Mouse (Mus musculus) lung, adult 2 months (tissue): ENCODE results near the gene Sergef. TPM values are rescaled to one million over a fixed set of nuclear protein-coding genes. Genes with fewer than 3 reads are reported as not detected.

Experiments
- DNase-seq: peaks from one replicate; pipeline ENCODE4 v3.0.0; 2022
- H3K4me1 ChIP-seq: fragments of 200-500 bp; 2 replicates; pipeline ENCODE4 v1.6.1; 2011; ENCODE audit warnings: low read length; ENCODE audit not compliant: control insufficient read depth, insufficient read depth
- H3K4me3 ChIP-seq: fragments of 200-500 bp; replicated peaks from 2 replicates; pipeline ENCODE3; 2011; ENCODE audit warnings: low read depth, mild to moderate bottlenecking, control low read depth, low read length; ENCODE audit errors: extremely low read depth
- CTCF ChIP-seq: fragments of 200-500 bp; IDR thresholded peaks from 2 replicates; pipeline ENCODE4 v1.5.1; 2011; ENCODE audit warnings: mild to moderate bottlenecking, low read length, control low read depth; ENCODE audit not compliant: insufficient read depth
- POLR2A ChIP-seq: fragments of 200-500 bp; IDR thresholded peaks from 2 replicates; pipeline ENCODE4 v1.6.1; 2011; ENCODE audit warnings: low read depth, mild to moderate bottlenecking, control low read depth, low read length, borderline replicate concordance; ENCODE audit errors: extremely low read depth
- WGBS: fragments of 180-500 bp; shearing (Covaris S2); methylation state at CpG from one replicate; pipeline ENCODE4 v1.1.7; 2018; 5-methylcytosine and 5-hydroxymethylcytosine counted together
- polyA plus RNA-seq: library from polyadenylated mRNA; depleted of rRNA; stranded (reverse); fragments of >200 nt; gene quantifications from 2 replicates; pipeline ENCODE4 v1.2.3, GENCODE M21; 2012; rRNA removed

Gene Sergef
- polyA plus RNA-seq, 1 experiment, result 9.5 TPM

GRCm38 (mm10) chr7:46396928-46397731 is 242.5 kb downstream of the Sergef start:
- no peak for DNase-seq
- no peak for TF ChIP-seq POLR2A
- TF ChIP-seq CTCF, result no peak
- WGBS, result 2% methylated on average over 62 of the region's 64 CpGs
- no peak overlapping the region for H3K4me3 ChIP-seq
- H3K4me1 ChIP-seq, result no peaks in the 10 kb centered on the region

GRCm38 (mm10) chr7:46396231-46396927 is 243.2 kb downstream of the Sergef start, which contains the start of gene Kcnc1:
Kcnc1 (plus strand) TSS chr7:46396497.
- Histone ChIP-seq H3K4me3 (no peak within 1 kb of the TSS), H3K4me1 (no peaks in the 10 kb centered on the region)
- peak; percentile 46 for DNase-seq
- WGBS, result under 1% methylated on average over 90 of the region's 93 CpGs
- TF ChIP-seq CTCF, result no peak
- TF ChIP-seq POLR2A, result no peak

- WGBS, result 36% methylated on average over 6 of the region's 6 CpGs
- DNase-seq, result no peak
- TF ChIP-seq POLR2A (no peak), CTCF (no peak)
Measured at GRCm38 (mm10) chr7:46395571-46395970, 244.0 kb downstream of the Sergef start.

GRCm38 (mm10) chr7:46394933-46395332 is 244.7 kb downstream of the Sergef start:
- WGBS, result 60% methylated on average over 4 of the region's 4 CpGs
- DNase-seq, result no peak
- H3K4me1 ChIP-seq, result no peaks in the 10 kb centered on the region
- TF ChIP-seq CTCF (no peak), POLR2A (no peak)
- no peak overlapping the region for H3K4me3 ChIP-seq

More at GRCm38 (mm10) chr7:46395571-46395970, 244.0 kb downstream of the Sergef start:
- no peak overlapping the region for H3K4me3 ChIP-seq
- no peaks in the 10 kb centered on the region for H3K4me1 ChIP-seq

GRCm38 (mm10) chr7:46393718-46394511 is 245.7 kb downstream of the Sergef start:
- Histone ChIP-seq H3K4me1 (no peaks in the 10 kb centered on the region), H3K4me3 (no peak overlapping the region)
- WGBS, result 24% methylated on average over 12 of the region's 12 CpGs
- DNase-seq, result no peak
- no peak for TF ChIP-seq POLR2A

Other genes starting within 250 kb of the Sergef start
- 0.32 and 0.40 TPM in 2 replicates for gene Kcnc1, start 243.3 kb downstream of the Sergef start, polyA plus RNA-seq
- gene Tph1, start 32.7 kb upstream of the Sergef start, polyA plus RNA-seq, result 0.09 TPM in 1 of 2 replicates, not detected in the other
- 4.5 and 4.9 TPM in 2 replicates for gene Saal1, start 70.9 kb upstream of the Sergef start, polyA plus RNA-seq
- gene Saa3, start 75.9 kb upstream of the Sergef start, polyA plus RNA-seq, result 0.97 and 1.4 TPM in 2 replicates
- gene Saa4, start 92.8 kb upstream of the Sergef start, polyA plus RNA-seq, result 0.05 and 0.07 TPM in 2 replicates
- 2.4 TPM in 1 of 2 replicates, not detected in the other for gene Saa1, start 103.2 kb upstream of the Sergef start, polyA plus RNA-seq
- not detected in 2 replicates for gene Saa2, start 112.0 kb upstream of the Sergef start, polyA plus RNA-seq
- gene Hps5, start 156.3 kb upstream of the Sergef start, polyA plus RNA-seq, result 12.3 and 15.4 TPM in 2 replicates
- gene Gtf2h1, start 156.3 kb upstream of the Sergef start, polyA plus RNA-seq, result 6.7 and 7.4 TPM in 2 replicates
- gene Ldha, start 201.7 kb upstream of the Sergef start, polyA plus RNA-seq, result 223 and 371 TPM in 2 replicates
- gene Ldhc, start 221.4 kb upstream of the Sergef start, polyA plus RNA-seq, result not detected in 2 replicates